Mouse (Mus musculus) midbrain, embryonic 14.5 days (tissue): ENCODE results near the gene Csf3r. TPM values are rescaled to one million over a fixed set of nuclear protein-coding genes. Genes with fewer than 3 reads are reported as not detected.

ENCODE experiments used
- ATAC-seq: fragments of 200-750 bp; cut with Nextera tagmentation; 2 replicates; pipeline ENCODE4 v1.8.0; 2017; ENCODE audit warnings: moderate number of reproducible peaks, moderate library complexity; ENCODE audit not compliant: low FRiP score, low TSS enrichment
- DNase-seq: peaks from one replicate; pipeline ENCODE4 v3.0.0-alpha.2; 2015
- H3K27ac ChIP-seq: fragments of 300-500 bp; sonication (generic); replicated peaks from 2 replicates; pipeline ENCODE4 v1.5.1; 2014; ENCODE audit warnings: mild to moderate bottlenecking, low read depth, low read length, moderate library complexity
- H3K27me3 ChIP-seq: fragments of 300-500 bp; sonication (generic); 2 replicates; pipeline ENCODE4 v1.6.1; 2014; ENCODE audit warnings: low read length, control low read depth, mixed read lengths; ENCODE audit not compliant: control insufficient read depth, insufficient read depth
- H3K36me3 ChIP-seq: fragments of 300-500 bp; sonication (generic); 2 replicates; pipeline ENCODE4 v1.6.1; 2014; ENCODE audit warnings: low read length, control low read depth; ENCODE audit not compliant: control insufficient read depth, insufficient read depth
- H3K4me1 ChIP-seq: fragments of 300-500 bp; sonication (generic); 2 replicates; pipeline ENCODE4 v1.6.1; 2014; ENCODE audit warnings: mild to moderate bottlenecking, antibody characterized with exemption, low read length, control low read depth; ENCODE audit not compliant: control insufficient read depth, insufficient read depth
- H3K4me2 ChIP-seq: fragments of 300-500 bp; sonication (generic); 2 replicates; pipeline ENCODE4 v1.6.1; 2014; ENCODE audit warnings: mild to moderate bottlenecking, low read length, moderate library complexity
- H3K4me3 ChIP-seq: fragments of 300-500 bp; sonication (generic); replicated peaks from 2 replicates; pipeline ENCODE4 v1.5.1; 2014; ENCODE audit warnings: low read depth, low read length
- H3K9ac ChIP-seq: fragments of 300-500 bp; sonication (generic); replicated peaks from 2 replicates; pipeline ENCODE4 v1.6.1; 2014; ENCODE audit warnings: mild to moderate bottlenecking, low read length, moderate library complexity
- H3K9me3 ChIP-seq: fragments of 300-500 bp; sonication (generic); 2 replicates; pipeline ENCODE4 v1.6.1; 2016; ENCODE audit warnings: low read length, control low read depth, mixed read lengths; ENCODE audit not compliant: control insufficient read depth
- WGBS: fragments of 180-500 bp; shearing (Covaris S2); extraction: QIAGEN DNeasy Blood & Tissue Kit; methylation state at CpG from one replicate; pipeline ENCODE4 v1.1.7; 2014; 5-methylcytosine and 5-hydroxymethylcytosine counted together
- polyA plus RNA-seq: library from polyadenylated mRNA; unstranded; fragments of >200 nt; fragmentation: Nextera tagmentation; extraction: Ambion mirVana; gene quantifications from 2 replicates; pipeline ENCODE4 v1.2.1, GENCODE M21; 2014

The Csf3r gene
- polyA plus RNA-seq, 1 experiment from 2014 or later, result 0.64 TPM

DNA sequence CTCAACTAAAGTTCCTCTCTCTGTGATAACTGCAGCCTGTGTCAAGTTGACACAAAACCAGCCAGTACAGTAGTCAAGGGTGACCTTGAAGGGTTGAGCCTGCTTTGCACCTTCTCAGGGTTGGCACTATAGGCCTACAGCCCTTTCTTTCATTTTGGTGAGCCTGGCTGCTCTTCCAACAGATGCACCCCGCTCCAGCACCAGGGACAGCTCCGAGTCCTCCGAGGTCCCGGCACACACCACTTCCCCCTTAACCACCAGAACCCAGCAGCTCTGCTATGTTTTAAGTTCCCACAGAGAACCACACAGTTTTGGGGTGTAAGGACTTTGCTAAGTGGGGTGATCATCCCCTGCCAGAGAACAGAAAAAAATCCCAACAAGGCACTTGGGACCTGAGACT is 27.8 kb upstream of the Csf3r start:
- Histone ChIP-seq H3K9me3 (peaks cover 13% of the 10 kb centered on the region; the same call in 1 of the 2 replicates), H3K4me3 (no peak overlapping the region), H3K4me2 (no peak overlapping the region), H3K9ac (no peak overlapping the region), H3K27me3 (no peaks in the 10 kb centered on the region), H3K4me1 (no peaks in the 10 kb centered on the region), H3K27ac (no peak overlapping the region), H3K36me3 (no peaks in the 10 kb centered on the region)
- no peak for DNase-seq
- WGBS, result 17% methylated on average over 4 of the region's 4 CpGs
- ATAC-seq, result no peak

DNA sequence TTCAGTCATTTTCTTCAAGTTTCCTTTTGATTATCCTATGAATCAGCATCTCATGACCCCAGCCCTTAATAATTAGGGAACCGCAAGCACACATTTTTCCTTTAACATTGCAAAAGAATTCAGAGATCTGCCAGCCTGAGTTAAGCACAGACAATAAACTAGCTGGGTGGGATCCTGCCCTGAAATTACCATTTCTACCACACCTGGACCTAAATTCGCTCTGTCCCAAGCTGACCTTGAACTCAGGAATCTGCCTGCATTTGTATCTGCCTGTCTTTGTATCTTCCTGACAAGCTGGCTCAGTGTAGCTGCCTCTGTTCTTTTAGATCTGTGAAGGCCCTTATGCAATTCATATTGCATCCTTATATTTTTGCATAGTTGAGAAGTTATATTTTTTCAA is 26.5 kb upstream of the Csf3r start:
- H3K36me3 ChIP-seq, result no peaks in the 10 kb centered on the region
- no peaks in the 10 kb centered on the region for H3K27me3 ChIP-seq
- no peak overlapping the region for H3K4me3 ChIP-seq
- H3K4me2 ChIP-seq, result no peak overlapping the region
- DNase-seq (no peak), ATAC-seq (no peak)
- no peaks in the 10 kb centered on the region for H3K4me1 ChIP-seq
- no peak overlapping the region for H3K9ac ChIP-seq
- H3K27ac ChIP-seq, result no peak overlapping the region
- peaks cover 13% of the 10 kb centered on the region; the same call in 1 of the 2 replicates for H3K9me3 ChIP-seq
- WGBS, result 90% methylated on average over 2 of the region's 2 CpGs

DNA sequence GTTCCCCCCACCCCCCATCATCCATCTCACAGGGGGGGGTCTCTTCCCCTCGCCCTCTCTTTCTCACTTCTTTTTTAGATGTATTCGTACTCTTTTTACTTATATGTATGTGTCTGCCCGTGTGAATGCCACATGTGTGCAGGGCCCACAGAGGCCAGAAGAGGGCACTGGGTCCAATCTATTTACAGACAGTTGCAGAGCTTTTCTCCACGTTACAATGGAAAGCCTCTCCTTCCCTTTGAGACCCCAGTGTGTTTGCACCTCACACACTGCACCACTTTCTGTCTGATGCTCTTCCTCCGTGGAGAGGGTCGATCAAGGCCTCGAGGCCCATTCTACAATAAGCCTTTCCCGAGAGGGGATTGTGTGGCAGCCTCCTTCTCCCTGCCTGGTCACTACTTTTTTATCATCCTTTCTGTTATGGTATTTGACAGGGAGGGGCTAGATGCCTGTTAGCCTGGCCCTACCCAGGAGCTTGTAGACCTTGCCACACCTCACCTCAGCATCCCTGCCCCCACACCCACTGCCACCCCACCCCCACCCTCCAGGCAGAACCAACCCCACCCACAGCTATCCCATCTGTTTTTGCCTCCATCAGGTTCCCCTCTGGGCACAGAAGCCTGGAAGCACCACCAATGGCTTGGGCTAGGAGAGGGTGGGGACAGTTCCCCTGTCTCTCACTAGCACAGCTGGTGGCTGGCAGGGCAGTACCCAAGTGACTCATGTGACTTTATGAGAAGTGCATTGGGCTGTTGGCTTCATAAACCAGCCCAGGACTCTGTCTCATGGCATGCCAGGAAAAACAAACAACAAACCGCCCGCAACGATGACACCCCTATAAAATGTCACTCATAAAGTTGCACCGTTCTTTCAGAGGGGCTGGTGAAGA is 22.8 kb upstream of the Csf3r start:
- H3K9me3 ChIP-seq, result peaks cover 13% of the 10 kb centered on the region; the same call in 1 of the 2 replicates
- no peak overlapping the region for H3K9ac ChIP-seq
- WGBS, result 92% methylated on average over 12 of the region's 12 CpGs
- no peak for ATAC-seq
- DNase-seq, result no peak
- H3K36me3 ChIP-seq, result no peaks in the 10 kb centered on the region
- H3K27me3 ChIP-seq, result no peaks in the 10 kb centered on the region
- no peak overlapping the region for H3K27ac ChIP-seq
- H3K4me3 ChIP-seq, result no peak overlapping the region
- H3K4me1 ChIP-seq, result no peaks in the 10 kb centered on the region
- no peak overlapping the region for H3K4me2 ChIP-seq

DNA sequence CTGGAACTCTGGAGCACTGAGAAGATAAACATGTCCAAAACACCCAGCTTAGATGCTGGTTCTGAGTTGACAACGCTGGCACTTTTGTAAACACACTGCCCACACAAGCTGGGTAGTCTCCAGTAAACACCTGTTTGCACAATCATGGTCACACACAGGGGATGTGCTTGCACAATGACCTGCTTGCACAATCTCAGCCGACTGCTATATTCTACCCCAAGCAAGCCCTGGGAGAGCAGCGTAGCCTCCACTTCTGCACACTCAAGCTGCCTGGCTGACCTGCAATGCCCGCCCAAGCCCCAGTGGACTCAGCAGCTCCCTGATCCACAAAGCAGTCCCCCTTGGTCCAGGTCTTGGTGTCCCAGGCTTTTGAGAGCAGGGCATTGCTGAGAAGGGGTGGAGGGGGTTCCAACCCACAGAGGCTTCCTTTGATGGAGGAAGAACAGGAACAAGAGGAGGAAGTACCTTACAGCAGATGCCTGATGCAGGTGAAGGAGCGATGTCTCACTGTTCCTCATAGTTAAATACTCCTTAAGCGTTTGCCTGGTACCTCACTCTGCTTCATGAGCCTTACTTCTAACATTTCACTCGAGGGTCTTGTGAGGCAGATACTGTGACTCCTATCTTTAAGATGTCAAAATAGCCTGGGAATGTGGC is 6.5 kb upstream of the Csf3r start:
- Histone ChIP-seq H3K9me3 (no peaks in the 10 kb centered on the region), H3K36me3 (no peaks in the 10 kb centered on the region), H3K27me3 (no peaks in the 10 kb centered on the region), H3K4me1 (no peaks in the 10 kb centered on the region), H3K4me3 (no peak overlapping the region), H3K4me2 (no peak overlapping the region), H3K27ac (no peak overlapping the region), H3K9ac (no peak overlapping the region)
- 86% methylated on average over 7 of the region's 7 CpGs for WGBS
- DNase-seq, result no peak
- no peak for ATAC-seq

DNA sequence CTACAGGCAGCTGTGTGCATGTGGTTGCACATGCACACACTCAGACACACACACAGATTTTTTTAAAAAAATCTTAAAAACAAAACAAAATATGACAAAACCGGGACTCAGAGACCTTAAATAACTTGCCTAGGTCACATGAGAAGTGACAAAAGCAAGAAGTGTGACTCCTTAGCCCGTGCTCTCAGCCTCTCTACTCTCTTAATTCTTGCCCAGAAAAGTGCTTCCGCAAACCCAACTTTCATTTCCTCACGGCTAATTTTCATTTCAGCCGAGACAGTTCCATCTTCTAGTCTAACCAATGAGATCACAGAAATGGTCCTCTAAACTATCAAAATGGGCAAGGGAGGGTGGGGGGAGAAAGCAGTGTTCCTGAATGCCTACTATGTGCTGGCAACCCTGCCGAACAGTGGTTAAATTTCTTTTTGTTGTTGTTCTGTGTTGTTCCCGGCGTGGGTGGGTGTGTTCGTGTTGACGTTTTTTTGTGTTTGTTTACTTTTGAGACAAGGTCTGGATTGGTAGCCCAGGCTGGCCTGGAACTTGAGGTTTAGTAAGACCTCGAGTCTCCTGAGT is 5.3 kb upstream of the Csf3r start:
- DNase-seq, result no peak
- Histone ChIP-seq H3K27ac (no peak overlapping the region), H3K36me3 (no peaks in the 10 kb centered on the region), H3K9ac (no peak overlapping the region), H3K27me3 (no peaks in the 10 kb centered on the region), H3K4me3 (no peak overlapping the region), H3K4me1 (no peaks in the 10 kb centered on the region), H3K9me3 (no peaks in the 10 kb centered on the region), H3K4me2 (no peak overlapping the region)
- ATAC-seq, result no peak
- WGBS, result 81% methylated on average over 11 of the region's 11 CpGs

DNA sequence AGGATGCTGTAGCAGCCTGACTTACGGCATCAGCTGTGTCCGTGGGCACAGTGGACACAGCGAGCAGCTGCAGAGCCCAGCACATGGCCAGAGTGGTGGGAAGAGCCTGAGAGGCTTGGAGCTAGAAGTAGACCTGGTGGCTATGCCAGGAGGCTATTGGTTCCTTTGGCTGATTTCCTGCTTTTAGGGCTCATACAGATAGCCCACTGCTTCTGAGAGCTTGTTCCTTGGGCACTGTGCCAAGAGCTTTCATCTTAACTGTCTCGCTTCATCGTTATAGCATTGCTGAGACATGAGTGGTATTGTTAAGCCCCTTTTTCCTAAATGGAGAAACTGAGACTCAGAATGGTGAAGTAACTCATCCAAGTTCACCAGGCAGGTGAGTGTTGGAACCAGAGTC is 1.5 kb downstream of the Csf3r start:
- H3K4me1 ChIP-seq, result no peaks in the 10 kb centered on the region
- H3K27me3 ChIP-seq, result no peaks in the 10 kb centered on the region
- ATAC-seq (no peak), DNase-seq (peak; percentile 18)
- no peak overlapping the region for H3K4me2 ChIP-seq
- no peak overlapping the region for H3K9ac ChIP-seq
- WGBS, result 81% methylated on average over 5 of the region's 5 CpGs
- H3K36me3 ChIP-seq, result no peaks in the 10 kb centered on the region
- H3K9me3 ChIP-seq, result no peaks in the 10 kb centered on the region
- H3K27ac ChIP-seq, result no peak overlapping the region
- no peak overlapping the region for H3K4me3 ChIP-seq

DNA sequence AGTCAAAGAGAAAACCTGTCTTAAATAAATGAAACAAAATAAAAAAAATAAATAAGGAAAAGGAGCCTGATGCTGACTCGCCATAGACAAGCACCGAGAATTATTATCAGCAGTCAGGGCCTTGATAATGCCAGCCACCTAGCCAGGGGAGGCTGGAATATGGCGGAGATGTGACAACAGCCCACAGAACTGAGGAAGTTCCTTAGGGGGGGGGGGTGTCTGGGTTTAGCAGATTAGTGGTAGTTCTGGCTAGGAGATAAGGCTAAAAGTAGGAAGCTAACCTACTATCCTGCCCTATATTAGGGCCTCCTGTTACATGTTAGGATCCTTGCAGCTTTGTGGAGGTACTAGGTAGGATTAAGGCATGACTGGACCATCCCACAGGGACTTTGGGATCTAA is 3.6 kb downstream of the Csf3r start:
- Histone ChIP-seq H3K9ac (no peak overlapping the region), H3K4me3 (no peak overlapping the region), H3K4me1 (no peaks in the 10 kb centered on the region), H3K4me2 (no peak overlapping the region), H3K27me3 (no peaks in the 10 kb centered on the region), H3K27ac (no peak overlapping the region), H3K36me3 (no peaks in the 10 kb centered on the region), H3K9me3 (no peaks in the 10 kb centered on the region)
- ATAC-seq (no peak), DNase-seq (no peak)
- WGBS, result 88% methylated on average over 3 of the region's 3 CpGs

DNA sequence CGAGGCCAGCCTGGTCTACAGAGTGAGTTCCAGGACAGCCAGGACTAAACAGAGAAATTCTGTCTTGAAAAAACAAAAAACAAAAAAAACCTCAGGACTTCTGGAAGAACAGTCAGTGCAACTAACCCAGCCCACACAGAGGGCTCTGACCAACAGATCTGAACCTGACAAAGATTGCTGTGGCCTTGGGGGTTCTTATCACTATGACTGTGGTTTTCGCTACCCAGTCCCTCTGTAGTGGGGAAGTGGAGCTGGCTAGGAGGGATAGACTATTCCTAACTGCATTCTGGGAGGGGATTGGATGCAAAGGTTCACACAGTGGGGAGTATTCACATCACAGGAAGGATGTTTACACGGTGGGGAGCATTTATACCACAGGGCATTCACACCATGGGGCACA is 4.7 kb downstream of the Csf3r start:
- Histone ChIP-seq H3K36me3 (no peaks in the 10 kb centered on the region), H3K27me3 (no peaks in the 10 kb centered on the region), H3K9ac (no peak overlapping the region), H3K4me1 (no peaks in the 10 kb centered on the region), H3K4me2 (no peak overlapping the region), H3K4me3 (no peak overlapping the region), H3K27ac (no peak overlapping the region), H3K9me3 (no peaks in the 10 kb centered on the region)
- WGBS, result 78% methylated on average over 3 of the region's 3 CpGs
- DNase-seq (no peak), ATAC-seq (no peak)
